Mouse (Mus musculus): Measurements from ENCODE around the gene Ranbp17.
A peak's percentile ranks its signal among the peaks of the same experiment; 100 is the strongest.

Gene Ranbp17

DNA sequence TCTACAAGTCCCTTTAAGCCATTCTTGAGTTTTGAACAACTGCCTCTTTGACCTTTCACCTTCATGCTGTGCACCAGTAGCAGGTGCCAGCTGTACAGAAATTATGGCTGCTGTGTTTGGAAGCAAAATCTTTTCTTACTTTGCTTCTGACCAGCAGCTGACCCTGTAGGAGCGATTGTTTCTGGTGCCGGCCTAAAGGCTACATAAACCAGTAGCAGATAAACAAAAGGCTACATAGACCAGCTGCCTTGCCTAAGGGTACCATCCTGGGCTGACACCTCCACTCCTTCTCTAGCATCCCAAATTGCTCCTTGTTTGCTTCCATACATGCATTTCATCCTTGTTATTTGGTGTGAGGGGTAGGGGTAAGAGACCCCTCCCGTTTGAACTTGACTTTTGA lies 279.4 kb downstream of the Ranbp17 start:
- DNase-seq (ENCODE audit: low spot score): peak; percentile 20

DNA sequence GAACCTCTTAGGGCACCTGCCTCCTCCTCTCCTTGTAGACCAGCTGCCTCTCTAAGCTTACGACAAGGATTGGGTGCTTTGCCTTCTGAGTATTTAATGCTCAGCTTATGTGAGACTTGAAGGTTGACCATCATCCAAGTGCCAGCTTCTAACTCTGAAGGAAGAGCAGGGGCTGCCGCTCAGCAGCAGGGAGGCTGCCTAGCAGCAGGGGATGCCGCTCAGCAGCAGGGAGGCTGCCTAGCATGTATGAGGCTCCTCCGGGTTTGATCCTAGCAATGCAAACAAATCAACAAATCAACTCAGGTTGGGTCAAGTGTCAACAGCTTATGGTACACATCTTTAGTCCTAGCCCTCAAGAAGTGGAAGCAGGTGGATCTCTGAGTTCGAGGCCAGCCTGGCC lies 281.5 kb downstream of the Ranbp17 start:
- DNase-seq (ENCODE audit: low spot score): no peak

DNA sequence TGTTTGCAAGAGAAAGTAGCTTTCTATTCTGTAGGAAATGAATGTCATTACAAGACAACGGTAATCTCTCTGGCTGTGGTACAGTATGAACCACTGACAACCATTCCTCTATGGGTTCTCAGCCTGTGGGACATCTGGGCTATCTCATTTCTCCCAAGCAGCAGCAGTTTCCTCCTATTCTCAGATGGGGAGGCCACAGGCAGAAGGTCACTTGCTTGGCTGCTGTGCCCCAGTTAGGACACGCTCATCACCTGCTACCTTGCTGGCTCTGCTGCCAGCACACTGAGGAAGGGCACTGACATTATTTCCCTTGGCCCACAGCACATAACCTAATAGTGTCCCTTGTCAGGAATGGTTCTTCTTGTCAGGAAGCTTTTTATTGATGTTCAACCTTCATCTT lies 285.4 kb downstream of the Ranbp17 start:
- no peak for DNase-seq (ENCODE audit: low spot score)

DNA sequence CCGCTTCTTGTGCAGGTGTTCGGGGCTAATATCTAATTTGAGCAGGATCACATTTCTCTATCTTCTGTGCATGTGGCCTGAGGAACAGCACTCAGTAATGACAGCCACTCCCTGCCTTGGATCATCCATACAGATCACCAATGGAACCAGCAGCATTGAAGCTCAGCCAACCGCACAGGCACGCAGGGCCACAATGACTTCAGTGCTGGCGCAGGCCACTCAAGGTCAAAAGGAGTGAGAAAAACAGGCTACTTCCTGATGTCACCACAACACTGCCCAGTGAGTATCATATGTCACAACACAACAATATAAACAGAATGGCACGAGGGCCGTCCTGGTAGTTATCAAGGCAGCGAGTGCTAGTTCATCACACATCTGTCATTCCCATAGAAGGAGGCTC lies 287.0 kb downstream of the Ranbp17 start:
- DNase-seq (ENCODE audit: low spot score): no peak

DNA sequence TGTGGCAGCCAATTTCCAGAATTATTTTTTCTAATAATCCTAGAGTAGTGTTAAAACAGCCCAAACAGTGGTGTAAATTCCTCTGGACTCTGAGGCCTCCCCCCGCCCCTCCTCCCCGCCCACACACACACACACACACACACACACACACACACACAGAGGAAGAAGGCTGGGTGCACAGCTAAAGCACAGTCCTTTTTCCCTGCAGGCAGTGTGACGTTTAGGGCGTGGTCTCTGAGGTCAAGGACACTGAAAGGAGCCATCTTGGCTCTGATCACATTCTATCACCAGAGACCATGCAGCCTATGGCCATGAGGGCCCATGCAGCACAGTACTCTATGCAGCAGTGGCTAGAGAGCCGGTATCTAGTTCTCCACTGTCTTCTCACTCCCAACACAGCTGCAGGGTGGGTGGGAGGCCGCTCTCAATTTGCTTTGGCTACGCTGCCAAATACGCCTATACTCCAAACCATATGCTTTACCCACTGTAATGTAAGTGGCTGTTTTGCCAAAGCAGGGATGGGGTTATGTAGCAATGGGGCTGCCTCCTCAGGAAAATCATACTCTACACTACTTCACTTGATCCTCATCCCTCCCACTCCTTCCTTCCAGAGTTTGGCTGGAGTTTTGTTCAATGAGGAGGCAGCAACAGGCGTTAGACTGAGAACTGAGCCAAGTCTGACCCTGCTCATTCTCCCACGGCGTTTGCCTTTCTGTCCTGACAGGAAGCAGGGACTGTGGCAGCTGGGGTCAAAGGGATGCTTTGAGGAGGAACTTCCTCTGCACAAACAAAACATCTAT lies 291.8 kb downstream of the Ranbp17 start:
- DNase-seq (ENCODE audit: low spot score): no peak

DNA sequence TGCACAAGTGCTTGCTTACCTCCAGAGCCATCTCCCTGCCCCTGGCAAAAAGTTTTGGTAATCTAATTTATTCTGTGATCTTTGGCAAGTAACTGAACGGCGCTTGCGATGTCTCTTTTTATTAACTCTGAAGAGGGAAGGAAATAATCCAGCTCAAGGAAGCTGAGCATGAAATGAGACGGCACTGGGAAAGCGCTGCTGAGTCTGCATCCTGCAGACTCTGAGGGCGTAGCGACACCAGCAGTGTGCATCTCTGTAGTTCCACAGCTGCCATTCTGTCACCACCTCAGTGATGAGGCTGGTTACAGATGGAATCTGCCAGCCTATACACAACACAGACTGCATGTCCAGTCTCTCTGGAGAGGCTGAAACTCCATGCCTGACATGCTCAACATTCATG lies 292.8 kb downstream of the Ranbp17 start:
- DNase-seq (ENCODE audit: low spot score): no peak

DNA sequence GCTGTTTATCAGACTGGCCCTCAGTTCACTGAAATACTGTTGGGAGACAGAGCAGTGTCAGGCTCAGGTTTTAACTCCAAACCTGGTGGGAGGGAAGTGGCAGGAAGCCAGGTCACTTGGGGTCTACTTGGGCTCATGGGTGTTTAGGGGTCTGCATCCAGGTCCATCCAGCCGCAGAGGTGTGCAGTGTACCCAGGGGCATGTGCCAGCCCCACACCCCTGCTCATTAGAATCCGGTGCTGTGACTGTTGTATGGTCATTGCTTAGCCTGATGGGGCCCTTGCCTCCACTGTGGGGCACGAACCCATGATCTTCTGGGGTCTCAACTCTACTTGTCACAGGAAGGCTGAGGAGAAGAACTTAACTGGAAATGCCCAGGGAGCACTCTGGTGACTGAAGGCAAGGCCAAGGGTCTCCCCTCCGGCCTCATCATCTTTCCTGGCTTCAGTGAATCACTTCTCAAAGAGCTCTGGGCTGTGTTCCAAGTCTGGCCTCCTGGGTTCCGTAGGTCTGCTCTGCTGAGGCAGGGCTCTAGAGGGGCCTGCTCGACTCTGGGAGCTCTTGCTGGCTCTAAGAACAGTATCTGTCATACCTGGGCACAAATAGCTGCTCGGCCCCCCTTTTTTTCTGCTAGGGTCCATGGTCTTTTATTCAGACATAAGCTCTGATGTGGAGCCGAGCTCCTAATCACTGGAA lies 296.0 kb downstream of the Ranbp17 start:
- no peak for DNase-seq (ENCODE audit: low spot score)

DNA sequence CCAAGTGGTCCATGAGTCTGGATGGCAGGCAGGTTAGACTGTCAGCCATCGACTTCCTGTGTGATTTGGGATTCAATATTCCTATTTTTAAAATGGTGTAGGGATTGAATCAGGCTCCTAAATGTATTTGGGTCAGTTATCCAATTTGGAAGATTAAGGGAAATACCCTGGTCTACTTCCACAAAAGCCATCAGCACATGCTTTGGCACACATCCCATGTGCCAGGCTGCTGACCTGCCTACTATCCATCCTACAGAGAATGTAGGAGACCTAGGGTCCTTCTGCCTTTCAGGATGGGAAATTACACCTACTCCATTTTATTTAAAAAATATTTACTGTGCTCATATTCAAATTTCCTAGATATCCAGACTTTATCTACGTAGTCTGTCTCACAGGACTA lies 306.1 kb downstream of the Ranbp17 start:
- no peak for DNase-seq (ENCODE audit: low spot score)

DNA sequence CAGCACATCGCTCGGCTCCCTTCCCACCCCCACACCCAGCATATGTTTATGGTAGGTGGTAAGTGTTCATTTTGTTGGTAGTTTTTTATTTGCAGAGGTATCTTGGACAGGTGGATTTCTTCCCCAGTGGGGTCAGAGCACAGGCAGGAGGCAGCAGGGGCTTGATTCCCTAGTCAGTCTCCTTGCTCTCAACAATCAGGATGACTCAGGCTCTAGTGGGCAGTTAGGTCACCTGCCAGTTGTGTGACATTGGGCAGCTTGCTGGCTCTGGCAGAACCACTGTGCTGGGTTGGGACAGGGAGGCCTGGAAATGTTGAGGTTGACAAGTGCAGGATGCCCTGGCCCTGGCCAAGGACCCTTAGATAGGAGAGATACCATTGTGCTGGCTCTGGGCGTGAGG lies 308.6 kb downstream of the Ranbp17 start:
- DNase-seq (ENCODE audit: low spot score): no peak

DNA sequence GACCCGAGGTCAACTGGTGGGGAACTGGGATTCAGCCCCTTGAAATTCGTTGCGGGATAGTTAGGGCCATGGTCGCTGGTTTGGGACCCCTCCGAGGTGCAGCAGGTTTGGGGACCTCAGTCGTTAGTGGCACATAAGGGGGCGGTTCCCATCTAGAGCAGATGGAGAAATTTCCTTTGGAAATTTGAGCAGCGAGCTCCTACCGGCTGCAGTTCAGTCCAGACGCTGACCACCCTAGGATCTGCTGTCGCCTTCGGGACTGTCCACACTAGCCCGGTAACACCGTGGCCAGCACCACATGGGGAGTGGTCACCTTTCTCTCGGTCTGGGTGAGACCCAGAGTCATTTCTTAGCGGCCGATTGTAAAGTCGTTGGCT lies 309.2 kb downstream of the Ranbp17 start:
- DNase-seq (ENCODE audit: low spot score): no peak

DNA sequence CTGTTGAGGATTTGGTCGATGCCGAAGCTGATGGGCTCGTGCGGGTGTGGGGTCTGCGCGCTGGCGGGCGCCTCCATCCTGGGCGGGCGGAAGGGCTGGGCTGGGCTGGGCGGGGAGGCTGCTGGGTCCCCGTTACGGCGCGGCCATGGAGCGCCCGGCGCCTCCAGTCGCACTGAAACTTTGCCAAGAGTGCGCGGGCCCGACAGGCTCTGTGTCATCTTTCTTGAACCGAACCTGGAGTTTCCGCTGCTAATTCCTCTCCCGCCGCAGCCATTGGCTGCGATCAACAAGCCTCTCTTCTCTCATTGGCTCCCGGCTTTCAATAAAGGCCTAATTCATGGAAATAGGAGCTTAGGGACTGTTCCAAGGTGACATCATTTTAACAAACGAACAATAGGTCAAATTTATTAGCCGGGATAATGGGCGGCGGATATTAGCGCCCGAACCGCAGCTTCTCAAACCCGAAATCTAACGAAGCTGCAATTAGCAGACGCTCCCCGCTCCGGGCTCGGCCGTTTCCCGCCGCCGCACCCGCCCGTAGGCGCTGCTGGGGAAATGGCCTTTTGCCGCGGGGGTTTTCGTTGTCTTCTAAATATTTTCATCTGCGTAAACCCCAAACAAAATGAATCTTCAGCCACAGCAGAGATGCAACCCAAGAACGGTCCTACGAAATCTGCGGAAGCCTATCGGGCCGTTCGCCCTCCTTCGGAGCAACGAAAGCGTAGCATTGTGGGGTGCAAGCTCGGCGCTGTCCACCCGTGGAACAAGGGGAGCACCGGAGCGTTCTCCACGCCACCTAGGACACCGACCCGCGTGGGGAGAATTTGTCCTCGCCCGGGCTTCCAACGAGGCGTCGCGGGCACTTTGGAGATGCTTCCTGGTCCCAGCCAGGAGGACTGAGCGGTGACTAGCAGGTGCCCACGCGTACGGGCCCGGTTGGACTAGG lies 309.9 kb downstream of the Ranbp17 start, which contains the start of gene Tlx3:
TSS of gene Tlx3 (minus strand) at position 207 of the 946 bp plus-strand sequence.
- peak; percentile 72 for DNase-seq (ENCODE audit: low spot score)

DNA sequence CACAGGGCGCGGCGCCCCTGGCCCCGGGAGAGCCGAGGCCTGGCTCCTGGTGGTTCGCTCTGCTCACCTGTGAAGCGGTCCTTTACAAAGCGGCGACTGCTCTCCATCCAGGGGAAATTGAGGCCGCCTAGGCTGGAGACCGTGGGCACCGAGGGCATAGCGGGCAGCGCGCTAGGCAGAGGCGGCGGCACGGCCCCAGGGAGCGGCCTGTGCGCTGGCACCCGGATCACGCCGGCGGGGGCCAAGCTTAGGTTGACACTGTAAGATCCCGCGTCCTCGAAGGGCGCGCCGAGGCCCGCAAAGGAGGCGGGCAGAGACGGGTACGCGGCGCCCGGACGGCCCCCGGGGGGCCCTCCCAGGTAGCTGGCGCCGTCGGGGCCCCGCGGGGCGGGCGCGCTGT lies 310.6 kb downstream of the Ranbp17 start:
- no peak for DNase-seq (ENCODE audit: low spot score)

DNA sequence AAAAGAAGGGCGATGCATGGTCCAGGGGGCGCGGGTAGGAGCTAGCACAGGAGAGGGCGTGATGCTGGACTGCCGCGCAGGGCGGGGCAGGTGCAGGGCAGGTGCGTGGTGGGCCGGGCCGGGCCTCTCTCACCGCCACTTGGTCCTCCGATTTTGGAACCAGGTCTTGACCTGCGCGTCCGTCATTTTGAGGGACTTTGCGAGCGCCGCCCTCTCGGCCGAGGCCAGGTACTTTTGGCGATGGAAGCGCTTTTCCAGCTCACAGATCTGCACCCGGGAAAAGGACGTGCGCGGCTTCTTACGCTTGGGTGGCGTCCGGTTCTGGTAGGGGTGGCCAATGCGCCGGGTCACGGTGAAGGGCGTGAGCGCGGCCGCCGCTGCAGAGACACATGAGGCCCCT lies 311.2 kb downstream of the Ranbp17 start:
- DNase-seq (ENCODE audit: low spot score): no peak

DNA sequence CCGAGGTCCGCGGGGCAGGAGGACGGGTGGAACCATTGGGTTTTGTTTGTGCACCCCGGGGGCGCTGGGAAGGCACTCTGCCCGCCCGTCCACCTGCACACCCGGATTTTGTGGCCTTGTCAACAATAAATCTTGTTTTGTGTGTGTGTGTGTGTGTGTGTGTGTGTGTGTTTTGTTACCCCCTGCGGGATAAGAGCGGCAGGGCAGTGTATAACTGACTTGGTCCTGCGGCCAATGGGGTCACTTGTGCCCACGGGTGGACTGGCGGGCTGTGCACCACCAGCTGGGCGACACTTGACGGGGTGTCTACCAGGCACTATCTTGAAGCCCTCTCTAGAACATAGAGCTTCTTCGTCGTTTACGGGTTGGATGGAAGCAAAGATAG lies 311.9 kb downstream of the Ranbp17 start:
- no peak for DNase-seq (ENCODE audit: low spot score)

DNA sequence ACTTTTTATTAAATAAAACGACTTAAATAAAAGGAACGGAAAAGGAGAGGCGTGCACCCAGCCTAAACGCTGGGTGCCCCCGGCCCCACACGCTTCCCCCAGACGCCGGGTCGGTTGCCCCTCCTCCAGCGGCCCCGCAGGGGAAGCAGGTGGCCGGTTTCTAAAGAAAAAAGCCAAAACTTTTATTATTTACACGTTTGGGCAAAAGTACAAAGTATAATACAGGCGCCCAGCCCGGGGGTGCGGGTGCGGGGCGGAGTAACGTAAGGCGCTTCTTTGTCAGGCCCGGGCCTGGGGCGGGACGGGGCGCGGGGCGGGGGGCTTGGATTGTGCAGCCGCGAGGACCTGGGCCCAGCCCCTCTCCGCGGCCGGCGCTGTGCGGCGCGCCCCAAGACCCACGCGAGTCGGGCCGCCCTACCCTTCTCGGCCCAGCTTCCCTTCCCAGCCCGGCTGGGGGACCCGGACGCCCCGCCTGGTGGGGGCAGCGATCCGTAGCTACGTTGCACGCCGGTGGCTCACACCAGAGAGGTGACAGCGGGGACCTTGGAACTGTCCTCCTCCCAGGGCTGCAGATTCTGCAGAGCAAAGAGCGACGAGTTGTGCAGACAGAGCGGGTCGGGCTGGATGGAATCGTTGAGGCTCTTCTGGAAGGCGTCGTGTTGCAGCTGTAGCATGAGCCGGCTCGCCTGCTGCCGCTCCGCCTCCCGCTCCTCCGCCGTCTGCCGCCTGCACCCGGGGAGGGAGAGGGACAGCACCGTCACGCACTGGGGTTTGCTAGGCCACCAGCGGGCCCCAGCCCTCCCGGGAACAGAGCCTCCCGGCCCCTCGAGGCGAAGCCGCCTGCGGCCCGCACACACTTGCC lies 312.6 kb downstream of the Ranbp17 start:
- peak; percentile 66 for DNase-seq (ENCODE audit: low spot score)

DNA sequence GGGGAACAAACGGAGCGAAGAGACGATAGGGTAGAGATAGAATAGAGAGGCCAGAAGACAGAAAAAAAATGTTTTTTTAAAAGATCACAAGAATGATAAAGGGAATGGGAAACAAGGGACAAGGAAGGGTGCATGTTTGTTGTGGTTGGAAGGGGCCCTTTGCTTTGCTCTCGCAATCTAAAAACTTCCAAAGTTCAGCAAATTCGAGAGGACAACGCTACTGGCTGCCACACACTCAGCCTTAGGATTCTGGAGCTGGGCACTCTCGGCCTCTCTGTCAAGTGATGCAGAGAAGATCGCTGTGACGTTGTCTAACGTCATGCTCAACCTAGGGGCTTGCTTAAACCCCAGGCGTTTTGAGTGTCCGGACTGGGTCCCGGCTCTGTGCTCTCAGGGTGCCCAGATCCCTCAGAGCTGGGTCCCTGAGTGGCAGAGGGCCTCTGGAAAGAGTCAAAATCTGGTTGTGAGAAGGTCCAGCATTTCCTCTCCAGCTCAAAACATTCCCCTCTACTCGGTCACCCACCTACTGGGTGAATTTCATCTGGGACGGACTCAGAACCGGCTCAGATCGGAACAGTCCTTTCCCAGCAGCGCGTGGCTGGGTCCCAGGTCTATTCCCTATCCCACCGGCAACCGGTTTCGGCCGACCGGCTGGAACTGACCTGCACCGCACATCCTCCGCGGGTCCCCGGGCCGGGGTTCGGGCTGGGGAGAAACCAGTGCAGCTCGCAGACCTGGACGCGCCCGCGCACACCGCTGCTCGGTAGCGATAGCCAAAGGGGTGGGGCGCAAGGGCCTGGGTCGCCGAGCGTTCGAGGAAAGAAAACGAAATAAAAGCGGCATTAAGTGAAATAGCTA lies 313.4 kb downstream of the Ranbp17 start:
- DNase-seq (ENCODE audit: low spot score): peak; percentile 53

DNA sequence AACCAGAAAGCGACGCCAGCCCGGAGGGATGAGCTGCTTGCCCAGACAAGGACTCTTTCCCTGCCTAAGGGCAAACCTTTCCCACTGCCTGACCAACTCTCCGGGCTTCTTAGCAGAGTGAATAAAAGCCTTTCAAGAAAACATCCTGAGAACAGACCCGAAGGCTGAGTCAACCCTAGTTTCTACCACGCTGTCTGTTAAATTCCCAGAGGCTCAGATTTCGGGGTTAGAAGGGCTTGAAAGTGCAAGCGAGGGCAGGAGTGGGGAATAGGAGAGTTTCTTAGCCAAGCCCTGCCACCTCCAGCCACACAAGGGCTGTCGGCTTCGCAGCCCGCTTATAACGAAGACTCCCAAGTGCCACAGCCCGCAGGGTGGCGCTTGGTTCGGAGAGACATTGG lies 314.4 kb downstream of the Ranbp17 start:
- DNase-seq (ENCODE audit: low spot score): no peak

DNA sequence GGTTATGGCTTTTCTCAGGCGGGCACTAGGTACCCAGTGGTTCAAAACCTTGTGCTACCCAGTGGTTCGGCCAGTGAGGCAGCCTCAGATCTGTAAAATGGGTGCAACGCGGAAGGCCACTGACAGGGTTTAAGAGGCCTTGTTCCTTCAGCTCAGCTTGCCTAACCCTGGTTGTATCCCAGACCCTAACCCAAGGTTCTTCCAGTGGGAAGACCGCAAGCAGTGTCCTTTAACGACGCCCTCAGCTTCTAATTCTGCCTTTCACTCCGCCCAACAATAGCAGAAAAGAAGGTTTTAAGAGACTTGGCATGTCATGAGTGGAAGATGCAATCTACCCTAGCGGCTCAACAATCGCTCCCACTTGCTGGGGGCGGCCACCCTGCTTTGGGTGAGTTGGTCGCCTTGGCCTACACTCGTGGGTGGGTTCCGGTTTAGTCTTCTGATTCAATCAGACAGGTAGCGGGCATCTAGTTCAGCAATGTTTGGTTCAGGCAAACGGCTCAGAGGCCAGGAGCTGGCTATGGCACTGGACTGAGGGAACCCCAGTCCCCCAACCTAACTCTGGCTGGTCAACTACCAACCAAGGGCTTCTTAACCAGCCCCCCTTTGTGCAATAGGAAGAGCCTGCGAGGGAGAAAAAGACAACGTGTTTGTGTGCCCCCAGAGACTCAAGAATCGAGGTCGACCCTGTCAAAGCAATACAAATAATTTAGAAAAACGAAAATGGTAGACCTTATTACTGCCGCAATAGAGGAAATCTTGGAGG lies 315.0 kb downstream of the Ranbp17 start:
- DNase-seq (ENCODE audit: low spot score): no peak

DNA sequence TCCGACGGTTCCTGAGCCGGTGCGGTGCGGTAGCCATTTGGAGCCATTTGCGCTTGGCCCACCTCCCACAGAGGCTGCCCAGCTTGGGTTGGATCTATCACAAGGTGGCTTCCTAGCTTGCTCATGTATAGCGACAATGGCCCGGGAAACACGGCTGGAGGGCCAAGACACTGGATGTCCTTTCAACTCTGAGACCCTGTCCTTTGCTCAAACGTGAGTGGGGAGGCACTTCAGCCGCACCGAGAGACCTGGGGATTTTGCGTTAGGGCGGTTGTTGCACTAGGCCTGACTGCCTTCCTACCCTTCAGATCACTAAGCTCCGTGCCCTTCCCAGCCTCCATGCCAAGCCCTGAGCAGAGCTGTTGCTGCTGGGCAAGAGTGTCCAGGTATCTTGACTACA lies 315.9 kb downstream of the Ranbp17 start:
- no peak for DNase-seq (ENCODE audit: low spot score)

DNA sequence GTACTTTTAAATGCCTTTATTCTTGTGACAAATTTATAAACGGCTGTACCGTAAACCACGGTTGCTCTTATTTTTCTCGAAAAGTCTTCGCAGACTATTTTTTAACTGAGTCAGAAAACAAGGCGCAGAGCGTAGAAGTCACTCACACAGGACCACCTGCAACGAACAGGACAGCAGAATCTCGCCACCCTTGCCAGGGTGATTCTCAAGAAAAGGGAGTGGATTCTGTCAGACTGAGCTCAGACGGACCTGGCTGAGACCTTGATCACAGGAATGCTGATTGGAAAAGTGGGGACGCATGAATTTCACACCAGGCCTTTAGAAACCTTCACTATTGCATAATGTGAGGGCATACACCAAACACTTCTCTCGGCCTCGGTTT lies 316.4 kb downstream of the Ranbp17 start:
- DNase-seq (ENCODE audit: low spot score): no peak

All from retina, embryonic 14.5 days (tissue).